Mouse (Mus musculus) intestine, embryonic 15.5 days (tissue): ENCODE results near the gene Foxn3. TPM values are rescaled to one million over a fixed set of nuclear protein-coding genes. Genes with fewer than 3 reads are reported as not detected.

ENCODE experiments used
- ATAC-seq: fragments of 200-750 bp; cut with Nextera tagmentation; 2 replicates; pipeline ENCODE4 v1.8.0; 2017; ENCODE audit warnings: moderate TSS enrichment, moderate library complexity
- H3K27ac ChIP-seq: fragments of 300-500 bp; sonication (generic); 2 replicates; pipeline ENCODE4 v1.5.1; 2015; ENCODE audit warnings: mild to moderate bottlenecking, inconsistent platforms
- H3K27me3 ChIP-seq: fragments of 300-500 bp; sonication (generic); replicated peaks from 2 replicates; pipeline ENCODE4 v1.6.1; 2015; ENCODE audit warnings: inconsistent platforms
- H3K36me3 ChIP-seq: fragments of 300-500 bp; sonication (generic); 2 replicates; pipeline ENCODE4 v1.6.1; 2015; ENCODE audit warnings: inconsistent platforms
- H3K4me1 ChIP-seq: fragments of 300-500 bp; sonication (generic); replicated peaks from 2 replicates; pipeline ENCODE4 v1.6.1; 2015; ENCODE audit warnings: inconsistent platforms
- H3K4me2 ChIP-seq: fragments of 300-500 bp; sonication (generic); replicated peaks from 2 replicates; pipeline ENCODE4 v1.6.1; 2015; ENCODE audit warnings: mild to moderate bottlenecking, inconsistent platforms
- H3K4me3 ChIP-seq: fragments of 300-500 bp; sonication (generic); replicated peaks from 2 replicates; pipeline ENCODE4 v1.5.1; 2015; ENCODE audit warnings: inconsistent platforms
- H3K9ac ChIP-seq: fragments of 300-500 bp; sonication (generic); 2 replicates; pipeline ENCODE4 v1.6.1; 2015; ENCODE audit warnings: inconsistent platforms
- H3K9me3 ChIP-seq: fragments of 300-500 bp; sonication (generic); 2 replicates; pipeline ENCODE4 v1.6.1; 2016; ENCODE audit warnings: inconsistent platforms
- WGBS: fragments of 180-500 bp; shearing (Covaris S2); methylation state at CpG from one replicate; pipeline ENCODE4 v1.1.7; 2015; 5-methylcytosine and 5-hydroxymethylcytosine counted together
- polyA plus RNA-seq: library from polyadenylated mRNA; unstranded; fragments of >200 nt; fragmentation: Nextera tagmentation; extraction: Ambion mirVana; gene quantifications from 2 replicates; pipeline ENCODE4 v1.2.1, GENCODE M21; 2015

The Foxn3 gene
- polyA plus RNA-seq, 1 experiment from 2014 or later = 57.3 TPM

DNA sequence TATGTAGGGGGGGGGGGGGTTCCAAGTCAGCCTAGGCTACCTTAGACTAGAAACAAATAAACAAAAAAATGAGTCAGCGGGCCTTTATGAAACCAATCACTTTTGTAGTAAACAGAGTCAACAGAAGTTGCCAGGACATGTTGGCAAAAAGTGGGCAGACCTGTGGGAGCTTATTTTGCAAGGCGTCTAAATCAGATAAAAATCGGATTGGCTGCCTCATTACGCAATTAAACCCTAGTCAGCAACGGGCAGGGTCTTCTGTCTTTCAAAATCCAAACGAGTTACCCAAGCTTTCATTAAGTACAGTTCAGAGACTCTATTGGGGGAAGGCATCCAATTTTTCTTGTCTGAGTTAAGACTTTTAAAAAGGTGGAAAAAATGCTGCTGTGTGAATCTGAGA lies 329.0 kb downstream of the Foxn3 start:
- WGBS = 61% methylated on average over 6 of the region's 6 CpGs
- H3K27ac ChIP-seq = no peak overlapping the region

GRCm38 (mm10) chr12:99233386-99233785 lies 330.0 kb downstream of the Foxn3 start:
- Histone ChIP-seq H3K4me3 (no peak overlapping the region), H3K27ac (no peak overlapping the region), H3K9ac (no peak overlapping the region), H3K27me3 (no peaks in the 10 kb centered on the region), H3K36me3 (no peaks in the 10 kb centered on the region), H3K4me2 (no peak overlapping the region), H3K9me3 (no peaks in the 10 kb centered on the region), H3K4me1 (peaks cover 16% of the 10 kb centered on the region; the same call in 1 of the 2 replicates)
- WGBS = 56% methylated on average over 2 of the region's 2 CpGs
- 0 out of 2 replicates have a peak, but pooled peaks have one; percentile 32 for ATAC-seq

More for the DNA sequence above, 329.0 kb downstream of the Foxn3 start:
- Histone ChIP-seq H3K4me2 (no peak overlapping the region), H3K36me3 (no peaks in the 10 kb centered on the region), H3K4me1 (peaks cover 16% of the 10 kb centered on the region; the same call in 1 of the 2 replicates), H3K4me3 (no peak overlapping the region), H3K27me3 (no peaks in the 10 kb centered on the region), H3K9me3 (no peaks in the 10 kb centered on the region), H3K9ac (no peak overlapping the region)
- no peak for ATAC-seq

DNA sequence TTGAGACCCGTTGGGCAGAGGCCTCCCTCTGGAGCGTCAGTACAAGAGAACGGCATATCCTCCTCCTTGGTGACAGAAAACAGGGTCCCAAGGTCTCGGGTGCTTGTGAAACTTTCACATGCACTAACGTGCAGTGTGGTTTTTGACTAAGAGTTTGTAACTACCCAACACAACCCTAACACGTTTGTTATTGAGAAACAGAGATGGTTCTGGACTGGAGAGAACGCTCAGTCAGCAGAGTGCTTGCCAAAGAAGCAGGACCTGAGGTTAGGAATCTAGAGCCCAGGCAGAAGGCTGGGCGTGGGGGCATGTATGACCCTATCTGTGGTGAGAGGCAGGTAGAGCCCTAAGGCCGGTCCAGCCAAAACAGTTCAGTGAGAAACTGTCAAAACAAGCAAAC lies 330.9 kb downstream of the Foxn3 start:
- no peaks in the 10 kb centered on the region for H3K27me3 ChIP-seq
- WGBS = 73% methylated on average over 9 of the region's 9 CpGs
- no peak overlapping the region for H3K4me2 ChIP-seq
- no peak for ATAC-seq
- no peak overlapping the region for H3K9ac ChIP-seq
- H3K4me3 ChIP-seq = no peak overlapping the region
- no peaks in the 10 kb centered on the region for H3K36me3 ChIP-seq
- no peaks in the 10 kb centered on the region for H3K9me3 ChIP-seq
- H3K27ac ChIP-seq = no peak overlapping the region
- H3K4me1 ChIP-seq = peaks cover 16% of the 10 kb centered on the region; the same call in 1 of the 2 replicates

DNA sequence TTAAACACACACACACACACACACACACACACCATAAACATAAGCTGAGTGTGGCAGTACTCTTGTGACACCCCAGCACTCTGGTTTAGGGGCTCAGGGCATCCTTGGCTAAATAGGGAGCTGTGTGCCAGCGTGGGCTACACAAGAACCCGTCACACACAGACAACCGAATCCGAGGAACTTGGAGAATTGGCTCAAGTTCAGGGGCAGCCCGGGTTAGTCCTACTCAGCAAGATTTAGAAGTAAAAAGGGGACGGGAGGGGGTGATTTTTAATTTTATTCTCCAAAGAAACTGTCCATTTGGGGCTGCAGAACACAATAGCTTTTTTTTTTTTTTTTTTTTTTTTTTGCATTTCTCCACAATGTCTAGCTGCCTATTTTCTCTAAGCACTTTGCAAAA lies 332.1 kb downstream of the Foxn3 start:
- Histone ChIP-seq H3K9ac (no peak overlapping the region), H3K9me3 (no peaks in the 10 kb centered on the region), H3K27ac (no peak overlapping the region), H3K4me3 (no peak overlapping the region), H3K27me3 (no peaks in the 10 kb centered on the region), H3K4me1 (peaks cover 16% of the 10 kb centered on the region; the same call in 1 of the 2 replicates), H3K4me2 (no peak overlapping the region), H3K36me3 (no peaks in the 10 kb centered on the region)
- 77% methylated on average over 6 of the region's 6 CpGs for WGBS
- ATAC-seq = no peak

DNA sequence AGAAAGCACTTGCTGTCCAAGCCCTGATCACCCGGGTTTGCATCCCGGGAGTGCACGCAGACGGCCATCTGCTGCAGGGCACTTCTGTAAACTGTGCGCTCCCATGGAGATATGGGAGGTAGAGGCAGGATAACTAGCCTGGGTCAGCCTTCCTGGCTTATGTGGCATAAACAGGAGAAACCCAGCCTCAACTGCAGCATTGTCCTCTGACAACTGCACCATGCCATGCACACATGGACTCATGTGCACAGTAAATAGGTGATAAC lies 332.7 kb downstream of the Foxn3 start:
- WGBS = 70% methylated on average over 5 of the region's 5 CpGs
- Histone ChIP-seq H3K9ac (no peak overlapping the region), H3K27ac (no peak overlapping the region), H3K9me3 (no peaks in the 10 kb centered on the region), H3K27me3 (no peaks in the 10 kb centered on the region), H3K4me2 (no peak overlapping the region), H3K4me1 (peaks cover 16% of the 10 kb centered on the region; the same call in 1 of the 2 replicates), H3K4me3 (no peak overlapping the region), H3K36me3 (no peaks in the 10 kb centered on the region)
- ATAC-seq = no peak

DNA sequence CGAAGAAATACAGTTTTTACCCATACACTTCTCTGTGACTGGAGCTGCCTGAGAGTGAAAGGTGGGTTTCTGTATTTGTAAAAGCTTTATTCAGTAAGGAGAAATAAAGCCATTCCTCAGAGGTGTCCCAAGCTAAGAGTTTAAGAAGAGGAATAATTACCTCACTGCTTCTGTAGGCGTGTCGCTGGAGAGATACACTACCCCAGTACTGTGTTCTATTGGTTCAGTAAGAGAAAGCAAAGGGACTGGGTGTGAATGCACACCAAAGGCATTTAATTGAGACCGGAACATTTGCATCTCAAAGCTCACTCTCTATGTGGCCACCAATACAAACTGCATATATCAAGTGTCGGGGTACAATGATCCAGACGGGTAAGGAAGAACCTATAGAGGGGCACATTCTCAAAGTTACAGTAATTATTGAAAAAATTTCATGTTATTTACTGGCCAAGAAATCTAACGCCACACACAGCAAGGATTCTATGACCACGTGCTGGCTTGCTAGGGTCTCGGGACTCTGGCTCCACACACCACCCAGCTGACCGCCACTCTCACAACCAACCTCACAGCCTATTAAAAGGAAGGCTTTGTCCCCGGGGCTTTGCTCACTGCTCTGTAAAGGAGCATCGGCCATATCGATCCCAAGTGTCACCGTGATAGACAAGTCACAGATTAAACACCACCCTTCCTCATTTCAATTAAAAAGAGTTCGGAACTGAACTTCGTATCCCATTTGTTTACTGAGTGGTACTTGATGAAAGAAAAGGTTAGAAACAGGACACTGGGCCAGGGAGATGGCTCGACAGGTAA lies 333.2 kb downstream of the Foxn3 start:
- Histone ChIP-seq H3K36me3 (no peaks in the 10 kb centered on the region), H3K9me3 (no peaks in the 10 kb centered on the region), H3K27me3 (no peaks in the 10 kb centered on the region), H3K4me1 (peaks cover 16% of the 10 kb centered on the region; the same call in 1 of the 2 replicates), H3K4me2 (no peak overlapping the region), H3K9ac (no peak overlapping the region), H3K4me3 (no peak overlapping the region), H3K27ac (no peak overlapping the region)
- 74% methylated on average over 17 of the region's 17 CpGs for WGBS
- no peak for ATAC-seq

- Histone ChIP-seq H3K9me3 (no peaks in the 10 kb centered on the region), H3K27me3 (no peaks in the 10 kb centered on the region), H3K4me1 (peaks cover 2% of the 10 kb centered on the region; the same call in 1 of the 2 replicates), H3K36me3 (no peaks in the 10 kb centered on the region), H3K27ac (no peak overlapping the region), H3K4me3 (no peak overlapping the region), H3K9ac (no peak overlapping the region), H3K4me2 (no peak overlapping the region)
- 88% methylated on average over 6 of the region's 6 CpGs for WGBS
- no peak for ATAC-seq
Observed at GRCm38 (mm10) chr12:99227313-99227952, 335.9 kb downstream of the Foxn3 start.

GRCm38 (mm10) chr12:99224863-99225603 lies 338.3 kb downstream of the Foxn3 start:
- Histone ChIP-seq H3K9ac (no peak overlapping the region), H3K27ac (no peak overlapping the region), H3K4me1 (no peaks in the 10 kb centered on the region), H3K4me2 (no peak overlapping the region), H3K9me3 (no peaks in the 10 kb centered on the region), H3K4me3 (no peak overlapping the region), H3K27me3 (no peaks in the 10 kb centered on the region), H3K36me3 (no peaks in the 10 kb centered on the region)
- ATAC-seq = no peak
- WGBS = 67% methylated on average over 13 of the region's 13 CpGs

DNA sequence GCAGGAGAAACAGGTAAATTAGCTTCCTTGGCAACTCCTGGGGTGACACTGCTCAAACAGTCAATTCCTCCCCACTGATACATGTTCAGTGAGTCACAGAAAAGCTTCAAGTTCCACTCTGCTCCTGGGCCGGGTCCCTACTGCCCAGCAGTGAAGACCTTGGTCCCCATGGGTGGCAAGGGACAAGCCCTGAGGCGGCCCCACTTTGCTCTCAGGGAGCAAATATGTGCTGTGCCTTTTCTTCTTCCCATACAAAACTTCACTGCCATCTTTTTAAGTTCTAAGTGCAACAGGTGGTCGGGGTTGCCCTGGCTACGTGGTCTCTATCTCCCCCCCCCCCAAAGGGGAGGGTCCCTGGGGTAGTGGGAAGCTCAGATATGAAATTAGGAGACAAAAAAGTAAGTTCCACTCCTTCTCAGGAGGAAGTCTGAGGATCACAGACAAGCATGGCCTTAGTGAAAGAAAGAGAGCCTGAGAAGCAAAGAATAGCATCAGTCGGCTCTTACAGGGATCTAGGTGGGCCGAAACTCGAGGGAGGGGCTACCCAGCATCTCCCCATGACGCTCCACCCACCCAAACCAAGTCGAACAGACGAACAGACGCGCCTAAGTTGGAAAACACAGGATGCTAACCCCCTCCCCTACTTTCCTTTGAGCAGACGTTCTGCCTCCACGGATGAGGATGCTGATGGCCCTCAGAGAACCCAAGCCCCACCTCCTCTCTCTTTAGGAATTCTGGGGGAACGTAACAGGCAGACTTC lies 342.1 kb downstream of the Foxn3 start:
- Histone ChIP-seq H3K36me3 (no peaks in the 10 kb centered on the region), H3K27me3 (no peaks in the 10 kb centered on the region), H3K27ac (no peak overlapping the region), H3K4me3 (no peak overlapping the region), H3K9me3 (no peaks in the 10 kb centered on the region), H3K4me2 (no peak overlapping the region), H3K9ac (no peak overlapping the region), H3K4me1 (peaks cover 12% of the 10 kb centered on the region)
- 67% methylated on average over 15 of the region's 15 CpGs for WGBS
- ATAC-seq = no peak

DNA sequence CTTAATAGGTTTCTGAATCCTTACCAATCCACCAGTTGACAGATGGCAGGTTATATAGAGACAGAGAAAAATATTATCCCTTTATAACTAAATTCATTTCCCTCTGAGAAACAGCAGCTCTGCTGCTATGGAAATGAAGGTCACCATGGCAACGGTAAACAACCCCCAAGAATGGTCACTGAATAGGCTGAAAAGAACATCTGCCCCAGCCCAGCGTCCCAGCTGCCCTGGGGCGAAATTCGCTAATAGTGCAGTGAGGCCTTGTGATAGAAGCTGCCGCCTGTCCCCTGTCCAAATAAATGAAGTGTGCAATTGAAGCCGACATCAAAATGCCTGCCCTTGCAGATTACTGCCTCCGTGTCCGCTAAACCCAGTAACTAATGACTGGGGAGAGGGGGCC lies 343.0 kb downstream of the Foxn3 start:
- H3K36me3 ChIP-seq = no peaks in the 10 kb centered on the region
- H3K4me3 ChIP-seq = no peak overlapping the region
- H3K27me3 ChIP-seq = no peaks in the 10 kb centered on the region
- no peak overlapping the region for H3K4me2 ChIP-seq
- no peaks in the 10 kb centered on the region for H3K9me3 ChIP-seq
- H3K27ac ChIP-seq = no peak overlapping the region
- H3K4me1 ChIP-seq = peaks cover 20% of the 10 kb centered on the region
- 0 out of 2 replicates have a peak, but pooled peaks have one; percentile 13 for ATAC-seq
- WGBS = 56% methylated on average over 8 of the region's 8 CpGs
- H3K9ac ChIP-seq = no peak overlapping the region

DNA sequence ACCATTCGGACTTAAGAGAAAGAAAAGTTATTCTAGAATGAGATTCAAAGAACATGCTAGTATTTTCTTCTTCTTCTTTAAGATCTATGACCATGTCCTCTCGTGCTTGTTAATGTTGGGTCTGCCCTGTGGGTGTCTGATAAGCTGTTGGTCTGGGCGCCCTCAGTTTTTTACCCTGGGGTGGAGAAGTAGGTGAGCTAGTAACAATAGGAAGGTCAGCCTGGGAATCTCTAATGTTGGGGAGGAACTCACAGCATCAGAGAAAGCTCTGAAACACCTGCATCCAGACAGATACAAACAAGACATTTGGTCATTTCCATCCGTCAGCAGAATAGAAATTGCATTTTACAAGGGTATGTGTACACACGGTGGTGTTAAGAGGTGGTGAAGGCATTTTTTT lies 343.6 kb downstream of the Foxn3 start:
- WGBS = 79% methylated on average over 5 of the region's 5 CpGs
- Histone ChIP-seq H3K4me2 (no peak overlapping the region), H3K9ac (no peak overlapping the region), H3K9me3 (no peaks in the 10 kb centered on the region), H3K27ac (no peak overlapping the region), H3K36me3 (no peaks in the 10 kb centered on the region), H3K4me1 (peaks cover 25% of the 10 kb centered on the region), H3K27me3 (no peaks in the 10 kb centered on the region), H3K4me3 (no peak overlapping the region)
- no peak for ATAC-seq
